Mouse (Mus musculus) small intestine, adult 2 months (tissue): ENCODE results near the gene Donson.

Experiments used
- CTCF ChIP-seq: fragments of 200-500 bp; IDR thresholded peaks from 2 replicates; pipeline ENCODE4 v1.5.1; 2012; ENCODE audit warnings: low read depth, mild to moderate bottlenecking, control low read depth, inconsistent platforms, low read length, moderate library complexity, mixed read lengths; ENCODE audit not compliant: insufficient replicate concordance, insufficient read length; ENCODE audit errors: extremely low read depth
- POLR2A ChIP-seq: fragments of 200-500 bp; IDR thresholded peaks from 2 replicates; pipeline ENCODE4 v1.6.1; 2012; ENCODE audit warnings: low read depth, mild to moderate bottlenecking, control low read depth, inconsistent platforms, low read length, moderate library complexity

- no peak for TF ChIP-seq CTCF
- no peak for TF ChIP-seq POLR2A
Measured at GRCm38 (mm10) chr16:91645995-91646602, 42.5 kb downstream of the Donson start.
